Mouse (Mus musculus) left cerebral cortex, adult 11 months (tissue): ENCODE data around the gene Abcf2.

Experiments used
- DNase-seq: peaks from one replicate; pipeline ENCODE4 v3.0.0; 2022; ENCODE audit warnings: low spot score

Gene Abcf2

GRCm38 (mm10) chr5:24526190-24526888 is 50.9 kb downstream of the Abcf2 start:
- DNase-seq = no peak

GRCm38 (mm10) chr5:24525360-24526189 is 51.7 kb downstream of the Abcf2 start:
- DNase-seq = no peak

GRCm38 (mm10) chr5:24524522-24524921 is 52.7 kb downstream of the Abcf2 start:
- DNase-seq = no peak

GRCm38 (mm10) chr5:24523806-24524205 is 53.5 kb downstream of the Abcf2 start:
- no peak for DNase-seq

- DNase-seq = no peak
Observed at GRCm38 (mm10) chr5:24521366-24521765, 55.9 kb downstream of the Abcf2 start.
